Mouse (Mus musculus) neural tube, embryonic 15.5 days (tissue): Measurements from ENCODE around the gene C130050O18Rik. TPM values are rescaled to one million over a fixed set of nuclear protein-coding genes. Genes with fewer than 3 reads are reported as not detected.

Experiments used
- ATAC-seq: fragments of 200-750 bp; cut with Nextera tagmentation; 2 replicates; pipeline ENCODE4 v1.8.0; 2017; ENCODE audit warnings: mild to moderate bottlenecking, moderate TSS enrichment, moderate library complexity; ENCODE audit not compliant: low FRiP score
- H3K27ac ChIP-seq: fragments of 300-500 bp; sonication (generic); replicated peaks from 2 replicates; pipeline ENCODE4 v1.5.1; 2015; ENCODE audit warnings: mild to moderate bottlenecking, inconsistent platforms
- H3K27me3 ChIP-seq: fragments of 300-500 bp; sonication (generic); replicated peaks from 2 replicates; pipeline ENCODE4 v1.6.1; 2015; ENCODE audit warnings: inconsistent platforms
- H3K36me3 ChIP-seq: fragments of 300-500 bp; sonication (generic); 2 replicates; pipeline ENCODE4 v1.6.1; 2015; ENCODE audit warnings: inconsistent platforms
- H3K4me1 ChIP-seq: fragments of 300-500 bp; sonication (generic); 2 replicates; pipeline ENCODE4 v1.6.1; 2015; ENCODE audit warnings: inconsistent platforms
- H3K4me2 ChIP-seq: fragments of 300-500 bp; sonication (generic); 2 replicates; pipeline ENCODE4 v1.6.1; 2015; ENCODE audit warnings: inconsistent platforms, mild to moderate bottlenecking, moderate library complexity
- H3K4me3 ChIP-seq: fragments of 300-500 bp; sonication (generic); replicated peaks from 2 replicates; pipeline ENCODE4 v1.5.1; 2015; ENCODE audit warnings: mild to moderate bottlenecking, inconsistent platforms
- H3K9ac ChIP-seq: fragments of 300-500 bp; sonication (generic); replicated peaks from 2 replicates; pipeline ENCODE4 v1.6.1; 2015; ENCODE audit warnings: mild to moderate bottlenecking, inconsistent platforms
- H3K9me3 ChIP-seq: fragments of 300-500 bp; sonication (generic); replicated peaks from 2 replicates; pipeline ENCODE4 v1.6.1; 2016; ENCODE audit warnings: inconsistent platforms
- WGBS: fragments of 180-500 bp; shearing (Covaris S2); methylation state at CpG from one replicate; pipeline ENCODE4 v1.1.7; 2015; ENCODE audit warnings: mixed read lengths; 5-methylcytosine and 5-hydroxymethylcytosine counted together
- polyA plus RNA-seq: library from polyadenylated mRNA; unstranded; fragments of >200 nt; fragmentation: Nextera tagmentation; extraction: Ambion mirVana; gene quantifications from 2 replicates; pipeline ENCODE4 v1.2.1, GENCODE M21; 2015

Gene C130050O18Rik
- polyA plus RNA-seq, 1 experiment from 2014 or later, result 0.47 TPM

DNA sequence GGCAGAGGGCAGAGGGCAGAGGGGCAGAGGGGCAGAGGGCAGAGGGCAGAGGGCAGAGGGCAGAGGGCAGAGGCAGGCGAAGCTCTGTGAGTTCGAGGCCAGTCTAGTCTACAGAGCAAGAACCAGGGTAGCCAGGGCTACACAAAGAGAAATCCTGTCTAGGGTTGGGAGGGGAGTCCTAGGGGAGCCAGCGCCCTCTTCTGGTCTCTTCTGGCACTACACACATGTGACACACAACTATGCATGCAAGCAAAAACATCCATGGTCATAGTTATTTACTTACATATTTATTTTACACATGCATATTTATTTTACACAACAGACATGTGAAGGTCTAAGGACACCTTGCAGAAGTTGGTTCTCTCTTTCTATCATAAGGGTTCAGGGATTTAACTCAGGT, 12.4 kb downstream of the C130050O18Rik start:
- no peaks in the 10 kb centered on the region for H3K27me3 ChIP-seq
- WGBS, result 92% methylated on average over 3 of the region's 3 CpGs
- peaks cover 35% of the 10 kb centered on the region for H3K4me1 ChIP-seq
- H3K9ac ChIP-seq, result no peak overlapping the region
- no peak for ATAC-seq
- H3K4me2 ChIP-seq, result no peak overlapping the region
- H3K36me3 ChIP-seq, result no peaks in the 10 kb centered on the region
- H3K27ac ChIP-seq, result no peak overlapping the region
- H3K9me3 ChIP-seq, result no peaks in the 10 kb centered on the region
- no peak overlapping the region for H3K4me3 ChIP-seq

DNA sequence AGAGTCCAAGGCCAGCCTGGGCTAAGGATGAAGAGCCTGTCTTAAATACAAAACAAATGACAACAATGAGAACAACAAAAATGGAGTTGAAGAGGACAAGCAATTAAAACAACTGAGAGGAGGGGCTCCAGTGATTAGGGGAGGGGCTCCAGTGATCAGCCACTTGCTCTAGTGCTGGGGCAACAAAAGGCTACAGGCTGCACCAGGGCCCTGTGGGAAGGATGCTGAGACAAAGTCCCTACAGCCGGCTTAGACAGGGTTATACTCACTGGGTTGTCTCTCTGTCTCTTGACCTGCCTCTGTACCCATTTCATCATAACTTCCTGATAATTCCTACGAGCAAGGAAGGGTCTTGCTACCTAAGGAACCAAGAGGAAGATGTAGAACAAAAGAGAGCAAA, 13.0 kb downstream of the C130050O18Rik start:
- ATAC-seq, result no peak
- H3K4me3 ChIP-seq, result no peak overlapping the region
- no peak overlapping the region for H3K4me2 ChIP-seq
- no peak overlapping the region for H3K9ac ChIP-seq
- no peaks in the 10 kb centered on the region for H3K27me3 ChIP-seq
- WGBS, result 26% methylated on average over 2 of the region's 2 CpGs
- no peaks in the 10 kb centered on the region for H3K36me3 ChIP-seq
- peaks cover 40% of the 10 kb centered on the region for H3K4me1 ChIP-seq
- no peaks in the 10 kb centered on the region for H3K9me3 ChIP-seq
- H3K27ac ChIP-seq, result peak overlapping the region; percentile 66

DNA sequence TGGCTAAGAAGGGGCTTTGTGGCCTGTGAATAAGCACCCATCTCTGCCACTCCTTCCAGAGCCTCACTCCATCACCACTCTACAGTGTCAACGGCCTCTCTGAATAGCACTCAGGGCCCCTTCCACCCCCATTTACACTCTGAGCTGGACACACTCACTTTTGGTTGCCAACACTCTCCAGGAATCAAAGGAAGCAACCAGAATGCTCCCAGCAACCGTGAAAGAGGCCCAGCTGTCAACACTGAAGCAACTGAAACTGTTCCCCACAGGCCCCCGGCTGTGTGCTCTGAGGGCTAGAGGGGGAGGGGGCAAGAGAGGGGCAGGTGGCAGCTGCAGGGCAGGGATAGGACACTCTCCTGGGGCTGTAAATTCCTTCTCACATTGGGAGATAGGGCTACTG, 13.6 kb downstream of the C130050O18Rik start:
- H3K9me3 ChIP-seq, result no peaks in the 10 kb centered on the region
- H3K4me3 ChIP-seq, result no peak overlapping the region
- H3K27me3 ChIP-seq, result no peaks in the 10 kb centered on the region
- H3K4me1 ChIP-seq, result peaks cover 39% of the 10 kb centered on the region
- H3K4me2 ChIP-seq, result no peak overlapping the region
- 9% methylated on average over 3 of the region's 3 CpGs for WGBS
- H3K27ac ChIP-seq, result peak overlapping the region; percentile 66
- peak; percentile 39; the same call in 1 of the 2 replicates for ATAC-seq
- H3K9ac ChIP-seq, result no peak overlapping the region
- no peaks in the 10 kb centered on the region for H3K36me3 ChIP-seq

- H3K4me3 ChIP-seq, result peak within 1 kb of the TSS; percentile 28
- H3K36me3 ChIP-seq, result no peaks in the 10 kb centered on the region
- ATAC-seq, result no peak
- H3K4me2 ChIP-seq, result peak within 1 kb of the TSS; percentile 40
- H3K27me3 ChIP-seq, result no peaks in the 10 kb centered on the region
- H3K9ac ChIP-seq, result 0 out of 2 replicates have a peak within 1 kb of the TSS, but pooled peaks have one; percentile 8
- H3K27ac ChIP-seq, result no peak within 1 kb of the TSS
- 45% methylated on average over 21 of the region's 21 CpGs for WGBS
- peaks cover 48% of the 10 kb centered on the region for H3K4me1 ChIP-seq
- H3K9me3 ChIP-seq, result no peaks in the 10 kb centered on the region
Observed at GRCm38 (mm10) chr5:139423026-139423865, 18.2 kb downstream of the C130050O18Rik start, which contains the start of gene Gper1. Gper1 (plus strand) TSS chr5:139423151.

GRCm38 (mm10) chr5:139425198-139425597, 20.1 kb downstream of the C130050O18Rik start:
- 77% methylated on average over 9 of the region's 9 CpGs for WGBS

DNA sequence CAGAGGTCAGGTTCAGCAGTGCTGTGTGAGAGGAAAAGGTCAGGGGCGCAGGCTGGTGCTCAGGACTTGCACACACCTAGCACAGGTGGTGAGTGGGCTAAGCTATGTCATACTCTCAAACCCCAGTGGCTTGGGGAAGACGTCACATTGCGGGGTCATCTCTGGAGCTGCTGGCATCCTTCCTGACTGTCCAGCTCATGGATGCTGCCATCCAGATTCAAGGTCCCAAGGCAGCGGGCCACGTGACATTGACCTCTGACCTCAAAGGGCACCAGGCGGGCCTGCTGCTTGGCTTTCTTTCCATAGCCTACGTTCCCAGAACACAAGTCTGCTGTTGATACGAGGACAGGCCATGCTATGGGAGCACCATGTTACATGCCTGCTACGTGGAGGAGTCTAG, 21.9 kb downstream of the C130050O18Rik start:
- Histone ChIP-seq H3K4me1 (peaks cover 66% of the 10 kb centered on the region), H3K27ac (no peak overlapping the region), H3K27me3 (no peaks in the 10 kb centered on the region), H3K4me3 (no peak overlapping the region), H3K9me3 (no peaks in the 10 kb centered on the region), H3K4me2 (no peak overlapping the region), H3K9ac (no peak overlapping the region), H3K36me3 (no peaks in the 10 kb centered on the region)
- WGBS, result 92% methylated on average over 9 of the region's 9 CpGs
- ATAC-seq, result no peak

More at GRCm38 (mm10) chr5:139425198-139425597, 20.1 kb downstream of the C130050O18Rik start:
- no peak for ATAC-seq
- H3K27me3 ChIP-seq, result no peaks in the 10 kb centered on the region
- H3K9me3 ChIP-seq, result no peaks in the 10 kb centered on the region
- no peak overlapping the region for H3K4me2 ChIP-seq
- H3K4me3 ChIP-seq, result no peak overlapping the region
- H3K9ac ChIP-seq, result no peak overlapping the region
- no peaks in the 10 kb centered on the region for H3K36me3 ChIP-seq
- no peak overlapping the region for H3K27ac ChIP-seq
- H3K4me1 ChIP-seq, result peaks cover 53% of the 10 kb centered on the region

- no peak overlapping the region for H3K4me3 ChIP-seq
- no peaks in the 10 kb centered on the region for H3K9me3 ChIP-seq
- no peak overlapping the region for H3K27ac ChIP-seq
- H3K36me3 ChIP-seq, result no peaks in the 10 kb centered on the region
- ATAC-seq, result no peak
- no peaks in the 10 kb centered on the region for H3K27me3 ChIP-seq
- no peak overlapping the region for H3K9ac ChIP-seq
- WGBS, result 71% methylated on average over 9 of the region's 9 CpGs
- no peak overlapping the region for H3K4me2 ChIP-seq
- peaks cover 65% of the 10 kb centered on the region for H3K4me1 ChIP-seq
Observed at GRCm38 (mm10) chr5:139427989-139428388, 22.9 kb downstream of the C130050O18Rik start.

DNA sequence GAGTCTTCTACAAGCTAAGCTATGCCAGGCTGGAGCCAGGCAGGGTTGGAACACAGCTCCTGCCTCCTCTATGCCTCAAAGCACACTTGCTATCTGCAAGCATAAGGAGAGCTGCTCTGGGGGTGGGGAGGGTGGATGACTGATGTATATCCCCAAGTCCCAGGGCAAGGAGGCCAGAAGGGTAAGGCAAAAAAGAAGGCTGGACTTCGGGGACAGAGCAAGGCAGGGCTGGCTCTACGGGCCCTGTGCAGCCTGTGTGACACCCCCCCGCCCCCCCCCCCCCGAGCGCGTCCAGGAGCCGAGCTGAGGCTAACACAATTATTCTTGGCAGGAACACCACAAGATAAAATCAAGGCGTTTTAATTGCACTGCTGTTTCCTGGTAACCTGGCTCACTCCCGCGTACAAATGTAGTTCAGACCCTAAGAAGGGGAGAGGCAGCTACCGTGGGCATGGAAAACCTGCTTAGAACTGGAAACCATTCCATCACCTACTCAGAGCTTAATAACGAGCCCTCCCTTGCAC, 24.8 kb downstream of the C130050O18Rik start:
- H3K27ac ChIP-seq, result peak overlapping the region; percentile 68
- H3K36me3 ChIP-seq, result no peaks in the 10 kb centered on the region
- 0 out of 2 replicates have a peak overlapping the region, but pooled peaks have one; percentile 3 for H3K4me2 ChIP-seq
- peaks cover 71% of the 10 kb centered on the region for H3K4me1 ChIP-seq
- H3K9ac ChIP-seq, result peak overlapping the region; percentile 28; the same call in 1 of the 2 replicates
- WGBS, result 20% methylated on average over 12 of the region's 12 CpGs
- no peak; the same call in 1 of the 2 replicates for ATAC-seq
- no peaks in the 10 kb centered on the region for H3K27me3 ChIP-seq
- H3K4me3 ChIP-seq, result no peak overlapping the region
- no peaks in the 10 kb centered on the region for H3K9me3 ChIP-seq

- no peaks in the 10 kb centered on the region for H3K36me3 ChIP-seq
- no peaks in the 10 kb centered on the region for H3K9me3 ChIP-seq
- ATAC-seq, result no peak
- no peaks in the 10 kb centered on the region for H3K27me3 ChIP-seq
- 34% methylated on average over 6 of the region's 6 CpGs for WGBS
- peak overlapping the region; percentile 4; the same call in 1 of the 2 replicates for H3K4me2 ChIP-seq
- peak overlapping the region; percentile 86 for H3K27ac ChIP-seq
- H3K4me1 ChIP-seq, result peaks cover 80% of the 10 kb centered on the region
- H3K4me3 ChIP-seq, result no peak overlapping the region
- no peak overlapping the region for H3K9ac ChIP-seq
Observed at GRCm38 (mm10) chr5:139432333-139432732, 27.3 kb downstream of the C130050O18Rik start.

- 47% methylated on average over 7 of the region's 7 CpGs for WGBS
- Histone ChIP-seq H3K9ac (no peak overlapping the region), H3K27ac (peak overlapping the region; percentile 86), H3K36me3 (no peaks in the 10 kb centered on the region), H3K4me2 (peak overlapping the region; percentile 4; the same call in 1 of the 2 replicates), H3K9me3 (no peaks in the 10 kb centered on the region), H3K4me1 (peaks cover 79% of the 10 kb centered on the region), H3K4me3 (no peak overlapping the region), H3K27me3 (no peaks in the 10 kb centered on the region)
- ATAC-seq, result no peak
Observed at GRCm38 (mm10) chr5:139432747-139433508, 27.8 kb downstream of the C130050O18Rik start.

- WGBS, result 73% methylated on average over 9 of the region's 9 CpGs
- no peaks in the 10 kb centered on the region for H3K9me3 ChIP-seq
- no peak overlapping the region for H3K9ac ChIP-seq
- H3K4me1 ChIP-seq, result peaks cover 76% of the 10 kb centered on the region
- peak overlapping the region; percentile 41; the same call in 1 of the 2 replicates for H3K27ac ChIP-seq
- H3K36me3 ChIP-seq, result no peaks in the 10 kb centered on the region
- H3K4me3 ChIP-seq, result no peak overlapping the region
- H3K27me3 ChIP-seq, result no peaks in the 10 kb centered on the region
- no peak for ATAC-seq
- H3K4me2 ChIP-seq, result no peak overlapping the region
Observed at GRCm38 (mm10) chr5:139433842-139434568, 28.9 kb downstream of the C130050O18Rik start.
